Mouse (Mus musculus): ENCODE measurements around the gene Diaph3.
"Not testable (repeated sequence)": the region's sequence is repeated elsewhere in the genome, so short reads cannot be mapped to it uniquely, and the experiment has no call there.

The Diaph3 gene

DNA sequence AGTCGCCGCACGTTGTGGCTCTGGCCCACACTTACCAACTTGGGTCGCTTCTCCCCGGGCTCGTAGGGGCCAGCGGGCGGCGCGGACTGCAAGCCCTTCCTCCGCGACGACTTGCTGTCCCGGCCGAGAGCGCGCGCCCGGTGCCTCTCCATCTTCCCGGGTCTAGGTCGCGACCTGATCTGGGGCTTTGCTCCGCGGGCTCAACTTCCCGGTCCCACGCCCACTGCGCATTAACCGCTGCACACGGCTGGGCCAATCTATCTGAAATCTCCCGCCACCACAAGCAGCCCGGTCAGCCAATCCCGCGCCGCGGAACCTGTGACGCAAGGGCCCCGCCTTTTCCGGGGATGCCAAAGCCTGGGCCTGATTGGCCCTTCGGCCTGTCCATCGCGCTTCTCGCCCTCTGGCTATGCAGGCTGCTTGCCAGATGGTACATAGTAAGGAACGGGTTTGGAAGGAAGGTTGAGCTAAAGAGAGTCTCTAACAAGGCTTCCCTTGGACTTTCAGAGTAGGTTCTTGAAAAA is at the start of gene Diaph3:
Gene Diaph3 (minus strand): TSS at position 273 of the 524 bp plus-strand sequence.
- peak; percentile 92 for DNase-seq (ENCODE audit: low spot score)

DNA sequence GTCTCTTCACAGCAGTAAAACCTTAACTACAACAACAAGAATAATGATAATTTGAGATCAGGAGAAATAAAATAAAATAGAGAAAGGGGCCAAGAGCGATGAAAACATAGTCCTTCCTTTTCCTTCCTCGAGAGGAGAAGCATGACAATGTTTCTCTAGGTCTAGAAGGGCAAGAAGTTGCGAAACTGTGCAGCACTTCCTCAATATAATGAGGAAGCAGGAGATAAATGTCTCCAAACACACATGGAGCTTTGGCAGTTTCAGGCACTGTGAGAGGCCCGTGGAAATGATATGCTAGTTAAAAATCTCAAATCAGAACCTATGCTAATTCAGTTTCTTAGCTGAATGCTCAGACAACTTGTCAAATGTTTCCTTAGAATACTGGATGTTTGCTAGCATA is 49.6 kb upstream of the Diaph3 start:
- no peak for DNase-seq (ENCODE audit: low spot score)

DNA sequence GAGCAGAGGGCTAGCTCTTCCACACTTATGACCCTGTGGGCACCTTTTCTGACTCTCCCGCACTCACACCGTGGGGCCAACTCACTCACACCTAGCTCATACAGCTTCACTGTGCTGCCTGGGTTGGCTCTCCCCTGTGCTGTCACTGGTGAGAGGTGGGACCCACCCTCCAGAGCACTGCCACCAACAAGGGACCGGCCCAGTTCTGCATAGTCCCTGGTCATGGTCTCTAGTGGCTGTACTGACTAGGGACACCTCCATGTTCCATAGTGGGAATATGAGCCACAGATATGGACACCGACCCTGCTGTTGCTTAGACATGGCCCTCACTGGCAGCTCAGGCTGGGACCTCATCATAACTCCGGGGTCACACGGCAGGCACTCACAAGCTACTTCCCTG is 30.5 kb upstream of the Diaph3 start:
- no peak for DNase-seq (ENCODE audit: low spot score)

DNA sequence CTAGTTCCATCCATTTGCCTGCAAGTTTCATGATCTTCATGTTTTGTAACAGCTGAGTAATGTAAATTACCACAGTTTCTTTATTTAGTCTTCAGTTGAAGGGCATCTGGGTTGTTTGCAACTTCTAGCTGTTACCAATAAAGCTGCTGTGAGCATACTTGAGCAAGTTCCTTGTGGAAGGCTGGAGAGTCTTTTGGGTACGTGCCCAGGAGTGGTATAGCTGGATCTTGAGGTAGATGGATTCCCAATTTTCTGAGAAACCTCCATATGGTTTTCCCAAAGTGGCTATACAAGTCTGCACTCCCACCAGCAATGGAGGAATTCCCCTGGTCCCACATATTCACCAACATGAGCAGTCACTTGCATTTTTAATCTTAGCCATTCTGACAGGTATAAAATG is 28.1 kb upstream of the Diaph3 start:
- DNase-seq (ENCODE audit: low spot score): no peak

DNA sequence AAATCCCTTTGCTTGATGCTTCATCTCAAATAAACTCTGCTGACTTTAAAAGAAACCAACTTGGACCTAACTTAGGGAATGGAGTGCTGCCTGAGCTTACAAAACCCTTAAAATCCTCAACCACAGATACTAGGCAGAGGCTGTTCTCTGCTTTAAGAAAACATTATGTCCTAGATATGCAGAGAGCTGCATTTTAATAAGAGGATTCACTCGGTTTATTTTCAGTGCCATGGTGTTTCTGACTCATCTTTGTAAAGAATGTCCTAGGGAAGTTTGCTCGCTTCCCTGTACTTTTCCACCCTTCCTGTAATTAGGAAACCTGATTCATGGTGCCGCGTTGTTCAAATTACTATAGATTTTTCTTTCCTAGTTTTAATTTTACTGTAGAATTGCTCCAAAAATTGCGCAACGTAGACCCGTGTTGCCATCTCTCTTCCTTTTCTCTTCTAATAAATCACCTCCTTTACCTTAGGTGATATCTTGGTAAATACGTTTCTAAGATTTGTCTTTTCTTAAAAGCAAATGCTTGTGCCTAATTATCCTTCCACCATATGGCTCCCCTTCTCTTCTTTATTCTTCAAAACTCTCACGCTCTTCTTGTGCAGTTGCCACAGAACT is 14.7 kb upstream of the Diaph3 start:
- DNase-seq (ENCODE audit: low spot score): no peak

DNA sequence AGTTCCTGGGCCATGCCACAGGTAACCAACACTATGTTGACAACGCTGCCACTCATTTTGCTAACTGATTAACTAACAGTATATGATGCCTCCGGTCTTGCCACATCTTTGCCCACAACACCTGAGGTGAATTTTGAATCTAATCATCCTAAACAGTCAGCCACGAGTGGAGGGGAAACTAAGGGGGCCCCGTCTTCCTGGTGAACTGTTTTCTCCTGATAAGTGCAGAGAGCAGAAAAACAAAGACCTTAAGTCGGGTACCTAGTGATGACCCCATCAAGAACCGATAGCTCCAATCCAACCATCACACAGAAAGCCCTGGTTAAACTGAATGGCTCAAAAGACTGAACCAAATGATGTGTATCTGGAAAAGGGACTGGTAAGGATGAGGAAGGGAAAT is 8.6 kb upstream of the Diaph3 start:
- DNase-seq (ENCODE audit: low spot score): no peak

DNA sequence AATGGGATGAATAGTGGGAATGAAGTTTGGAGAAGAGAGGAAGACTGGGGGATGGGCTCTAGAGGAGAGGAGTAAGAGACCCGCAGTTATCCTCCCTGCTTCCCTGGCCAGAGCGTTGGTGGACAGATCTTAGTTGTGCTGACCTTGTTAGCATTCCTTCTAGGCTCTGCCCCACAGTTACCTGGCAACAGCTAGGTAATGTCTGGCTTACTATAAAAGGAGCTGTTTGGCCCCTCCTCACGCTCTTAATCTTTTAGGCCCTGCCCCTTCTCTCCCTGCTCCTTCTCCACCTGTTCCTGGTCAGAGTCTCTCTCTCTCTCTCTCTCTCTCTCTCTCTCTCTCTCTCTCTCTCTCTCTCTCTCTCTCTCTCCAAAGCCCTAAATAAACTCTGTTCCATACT is 5.7 kb upstream of the Diaph3 start:
- DNase-seq (ENCODE audit: low spot score): no peak

DNA sequence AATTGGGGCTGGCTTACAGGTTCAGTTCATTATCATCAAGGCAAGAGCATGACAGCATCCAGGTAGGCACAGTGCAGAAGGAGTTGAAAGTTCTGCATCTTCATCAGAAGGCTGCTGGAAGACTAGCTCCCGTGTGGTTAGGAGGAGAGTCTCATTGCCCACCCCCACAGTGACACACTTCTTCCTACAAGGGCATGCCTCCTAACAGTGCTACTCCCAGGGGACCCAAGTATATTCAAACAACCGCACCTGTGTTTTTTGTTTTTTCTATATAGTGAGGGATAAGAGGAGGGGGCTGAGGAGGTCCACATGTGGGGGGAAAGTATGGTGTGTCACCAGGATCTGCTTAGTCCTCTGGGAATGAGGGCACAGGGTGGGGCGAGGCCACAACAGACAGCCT is 4.3 kb upstream of the Diaph3 start:
- DNase-seq (ENCODE audit: low spot score): no peak

DNA sequence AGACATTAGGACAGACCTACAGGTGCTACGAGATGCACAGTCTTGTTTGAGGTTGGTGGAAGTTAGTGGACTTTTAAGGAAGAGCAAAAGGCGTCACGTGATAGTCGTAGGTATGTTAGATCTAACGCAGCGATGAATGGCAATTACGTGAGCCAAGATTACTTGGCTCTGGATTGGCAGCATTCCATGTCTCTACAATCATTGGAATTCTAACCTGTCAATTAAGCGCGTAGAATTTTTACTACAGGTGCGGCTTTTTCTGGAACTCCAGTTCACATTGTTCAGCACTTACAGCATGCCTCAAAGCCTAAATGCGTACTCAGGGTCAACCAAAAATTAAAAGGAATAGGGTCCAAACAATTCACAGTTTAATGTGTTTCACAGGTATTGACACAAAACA is 742 bp upstream of the Diaph3 start:
- DNase-seq (ENCODE audit: low spot score): no peak

DNA sequence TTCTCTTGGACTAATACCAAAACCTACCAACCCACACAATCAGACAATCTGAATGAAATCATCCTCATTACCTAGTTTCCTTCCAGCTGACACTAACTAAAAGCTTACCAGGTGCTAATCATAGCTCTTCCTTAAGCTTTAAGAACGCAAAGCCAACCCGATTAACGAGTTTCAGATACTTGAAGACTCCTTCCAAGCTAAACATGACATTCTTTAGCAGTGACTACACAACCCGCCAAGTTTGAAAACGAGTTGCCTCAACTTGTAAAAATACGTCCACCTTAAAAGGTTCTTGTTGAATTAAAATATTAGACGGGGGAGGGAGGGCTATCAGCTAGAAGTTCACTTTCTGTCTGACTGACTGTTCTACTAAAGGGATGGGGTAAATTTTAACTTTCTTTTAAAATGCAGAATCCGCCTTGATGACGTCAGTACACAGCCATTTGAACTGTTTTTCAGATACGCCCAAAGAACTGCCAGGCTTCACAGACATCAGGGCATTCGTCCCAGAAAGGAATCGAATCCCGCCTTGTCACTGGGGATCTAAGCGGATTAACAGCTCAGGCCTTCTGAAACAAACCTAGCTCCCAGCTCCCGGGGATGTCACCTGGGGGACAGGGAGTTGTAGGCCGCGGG is 590 bp downstream of the Diaph3 start:
- DNase-seq (ENCODE audit: low spot score): peak; percentile 50

DNA sequence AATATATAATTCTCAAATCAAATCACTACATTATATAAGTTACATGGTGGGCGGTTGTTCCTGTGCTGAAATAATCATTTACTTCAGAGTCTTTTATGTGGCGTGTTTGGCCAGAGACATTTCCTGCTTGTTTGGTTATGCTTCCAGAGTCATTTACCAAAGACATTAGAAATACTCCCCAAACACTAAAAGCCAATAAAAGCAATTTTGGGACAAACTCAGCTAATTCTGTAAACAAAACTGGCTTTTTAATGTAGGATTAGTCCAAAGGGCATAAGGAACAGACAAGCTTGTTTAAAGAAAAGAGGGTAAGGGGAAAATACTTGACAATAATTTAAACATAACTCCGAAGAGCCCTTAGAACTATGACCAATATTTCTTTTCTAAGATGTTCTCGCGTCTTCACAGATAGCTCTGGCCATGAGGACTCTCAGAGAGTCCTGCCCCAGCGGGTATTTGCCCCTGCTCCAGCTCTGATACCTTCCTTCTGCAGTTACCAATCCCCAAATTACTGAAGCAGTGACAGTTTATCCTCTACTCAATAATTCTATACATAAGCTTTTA is 14.9 kb downstream of the Diaph3 start:
- DNase-seq (ENCODE audit: low spot score): no peak

DNA sequence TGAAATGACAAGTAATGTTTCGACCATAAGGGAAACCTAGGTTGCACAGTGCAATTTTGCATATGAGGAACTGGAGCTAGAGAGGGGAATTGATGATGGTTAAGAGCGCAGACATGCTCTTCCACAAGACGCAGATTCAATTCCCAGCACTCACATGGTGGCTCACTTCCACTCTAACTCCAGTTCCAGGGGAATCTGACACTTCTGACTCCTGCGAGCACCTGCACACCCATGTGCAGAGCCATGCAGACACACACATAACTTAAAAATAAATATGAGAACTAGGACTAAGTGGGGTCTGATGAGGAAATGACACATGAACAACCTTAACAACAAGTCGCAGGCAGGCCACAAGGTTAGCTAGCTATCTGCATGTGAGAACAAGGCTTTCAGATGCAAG is 15.5 kb downstream of the Diaph3 start:
- DNase-seq (ENCODE audit: low spot score): no peak

DNA sequence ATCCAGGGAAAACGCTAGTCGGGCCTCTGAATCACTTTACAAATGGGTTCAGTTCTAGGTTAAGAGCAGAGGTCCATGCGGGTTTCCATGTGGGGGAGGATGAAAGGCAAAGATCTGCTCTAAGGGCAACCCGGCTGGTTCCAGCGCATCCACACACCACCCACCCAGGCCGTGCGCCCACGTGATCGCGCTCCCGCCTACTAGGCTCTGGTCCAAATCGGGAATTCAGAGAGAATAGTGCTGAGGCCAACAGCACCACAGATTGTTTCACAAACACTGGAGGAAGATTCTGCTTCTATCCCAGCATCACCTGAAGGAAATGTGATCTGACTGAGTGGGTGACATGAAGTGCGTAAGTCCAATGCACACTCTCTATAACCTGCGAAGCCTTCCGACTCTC is 17.9 kb downstream of the Diaph3 start:
- DNase-seq (ENCODE audit: low spot score): no peak

DNA sequence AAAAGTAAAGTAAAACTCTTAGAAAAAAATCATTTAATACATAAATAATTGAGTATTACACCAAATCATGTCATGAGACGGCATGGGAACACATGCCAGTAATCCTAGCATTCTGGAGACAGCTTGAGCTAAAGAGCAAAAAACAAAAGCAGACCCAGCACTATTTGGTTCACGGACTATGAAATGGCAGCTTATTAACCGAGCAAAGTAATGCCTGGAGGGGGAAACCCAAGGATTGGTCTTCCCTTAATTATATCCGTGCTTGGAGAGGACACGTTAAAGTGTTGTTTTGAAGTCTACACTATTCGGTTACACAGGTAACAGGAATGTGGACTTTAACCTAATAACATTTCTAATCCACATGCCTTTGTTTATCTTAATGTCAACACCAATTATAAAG is 19.2 kb downstream of the Diaph3 start:
- DNase-seq (ENCODE audit: low spot score): no peak

DNA sequence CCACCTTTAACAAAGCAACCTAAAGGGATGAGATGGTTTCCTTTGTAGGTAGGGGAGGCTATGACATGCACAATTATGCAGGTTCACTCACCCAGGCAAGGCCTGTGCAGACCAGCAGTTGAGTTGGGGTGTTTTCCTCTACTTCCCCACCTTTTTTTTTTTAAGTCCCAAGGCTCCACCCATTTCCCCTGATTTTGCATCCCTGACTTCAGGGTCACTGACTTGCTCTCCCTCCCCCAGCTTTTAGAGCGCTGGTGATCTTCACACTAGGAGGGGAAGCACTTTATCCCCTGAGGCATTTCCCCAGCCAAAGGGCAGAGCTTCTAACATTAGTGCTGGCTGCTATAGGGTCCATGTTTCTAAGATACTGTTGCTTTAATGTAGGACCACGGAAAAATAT is 30.4 kb downstream of the Diaph3 start:
- DNase-seq (ENCODE audit: low spot score): no peak

DNA sequence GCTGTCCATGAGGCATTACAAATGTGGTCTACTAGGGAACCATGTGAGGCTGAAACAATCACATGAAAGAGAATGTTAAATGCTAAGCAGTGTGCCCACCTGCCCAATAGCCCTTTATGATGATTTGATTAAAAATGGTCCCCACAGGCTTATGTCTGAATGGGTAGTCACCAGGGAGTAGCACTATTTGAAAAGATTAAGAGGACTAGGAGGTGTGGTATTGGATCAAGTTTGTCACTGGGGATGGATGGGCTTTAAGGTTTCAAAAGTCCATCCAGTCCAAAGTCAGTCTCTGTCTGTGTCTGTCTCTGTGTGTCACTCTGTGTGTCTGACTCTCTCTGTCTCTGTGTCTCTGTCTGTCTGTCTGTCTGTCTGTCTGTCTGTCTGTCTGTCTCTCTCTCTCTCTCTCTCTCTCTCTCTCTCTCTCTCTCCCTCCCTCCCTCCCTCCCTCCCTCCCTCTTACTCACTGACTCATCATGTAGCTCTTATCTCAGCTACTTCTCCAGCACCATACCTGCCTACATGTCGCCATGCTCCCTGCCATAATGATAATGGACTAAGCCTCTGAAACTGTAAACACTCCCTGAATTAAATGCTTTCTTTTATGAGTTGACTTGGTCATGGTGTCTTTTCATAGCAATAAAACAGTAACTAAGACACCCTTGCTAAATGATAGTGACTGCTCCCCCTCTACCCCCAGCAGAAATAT is 41.5 kb downstream of the Diaph3 start:
- DNase-seq (ENCODE audit: low spot score): no peak

DNA sequence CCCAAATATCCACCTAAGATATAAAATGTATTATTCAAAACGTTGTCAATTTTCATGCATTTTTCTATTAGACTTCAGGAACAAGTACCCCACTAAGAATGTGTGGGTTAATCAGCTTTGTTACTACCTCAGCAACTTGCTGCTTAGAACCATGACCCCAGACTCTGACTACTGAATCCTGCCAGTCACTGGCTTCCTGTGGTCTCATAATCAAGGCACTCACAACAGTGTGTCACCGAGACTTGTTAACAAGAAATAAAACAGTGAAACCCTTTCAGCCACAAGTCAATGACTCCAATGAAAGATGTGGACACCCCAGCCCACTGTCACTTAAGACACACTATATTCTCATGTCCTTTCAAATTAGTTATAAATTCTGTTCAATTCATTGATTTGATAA is 42.9 kb downstream of the Diaph3 start:
- no peak for DNase-seq (ENCODE audit: low spot score)

DNA sequence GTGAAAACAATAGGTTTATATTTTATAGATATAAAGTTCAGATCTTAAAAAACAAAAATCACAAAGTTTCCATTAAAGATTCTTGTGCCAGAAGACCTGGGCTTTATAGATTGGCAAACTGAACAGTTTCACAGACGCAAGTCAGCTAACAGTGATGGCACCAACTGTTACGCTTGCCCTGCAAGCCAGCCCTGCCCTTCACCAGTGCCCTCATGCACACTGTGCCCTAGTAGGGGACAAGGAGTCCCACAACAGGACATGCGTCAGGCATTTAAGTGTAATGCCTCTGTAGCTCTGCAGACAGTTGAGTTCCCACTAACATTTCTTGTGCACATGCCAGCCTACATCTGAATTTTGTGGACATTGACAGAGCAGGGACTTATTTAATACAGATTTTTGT is 49.5 kb downstream of the Diaph3 start:
- DNase-seq (ENCODE audit: low spot score): no peak

DNA sequence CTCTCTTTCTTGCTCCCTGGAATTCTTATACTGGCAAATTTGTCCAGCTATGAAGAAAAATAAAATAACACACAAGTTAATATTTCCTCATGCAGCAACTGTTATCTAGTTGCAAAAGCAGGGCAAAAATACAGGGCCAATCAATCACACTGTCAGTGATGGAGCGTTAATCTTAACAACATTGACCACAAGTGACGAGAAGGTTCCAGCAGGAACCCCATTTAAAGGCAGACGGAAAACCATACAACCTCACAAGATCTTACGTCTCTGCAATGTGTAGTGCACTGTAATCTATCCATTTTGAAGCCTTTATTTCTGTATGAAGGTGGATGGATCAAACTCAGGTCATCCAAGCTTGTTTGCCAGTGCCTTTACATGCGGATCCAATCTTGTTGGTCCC is 49.9 kb downstream of the Diaph3 start:
- no peak for DNase-seq (ENCODE audit: low spot score)

DNA sequence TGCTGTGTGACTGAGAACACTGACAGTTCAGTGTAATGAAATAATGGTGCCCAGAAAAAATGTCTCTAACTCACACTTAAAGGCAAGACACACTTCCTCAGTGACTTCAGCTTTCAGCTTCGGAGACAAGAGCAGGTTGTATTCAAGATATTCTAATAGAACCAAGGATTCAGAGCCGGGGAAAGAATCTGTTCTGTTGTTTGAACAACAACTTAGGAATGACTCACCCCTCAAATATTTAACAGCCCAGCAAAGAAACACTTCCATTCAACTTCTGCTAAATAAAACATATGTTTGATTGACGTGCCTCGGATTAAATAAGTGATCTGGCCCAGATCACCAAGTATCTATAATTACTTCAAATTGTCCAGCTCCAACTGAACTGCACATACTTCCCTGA is 52.1 kb downstream of the Diaph3 start:
- DNase-seq (ENCODE audit: low spot score): no peak

DNA sequence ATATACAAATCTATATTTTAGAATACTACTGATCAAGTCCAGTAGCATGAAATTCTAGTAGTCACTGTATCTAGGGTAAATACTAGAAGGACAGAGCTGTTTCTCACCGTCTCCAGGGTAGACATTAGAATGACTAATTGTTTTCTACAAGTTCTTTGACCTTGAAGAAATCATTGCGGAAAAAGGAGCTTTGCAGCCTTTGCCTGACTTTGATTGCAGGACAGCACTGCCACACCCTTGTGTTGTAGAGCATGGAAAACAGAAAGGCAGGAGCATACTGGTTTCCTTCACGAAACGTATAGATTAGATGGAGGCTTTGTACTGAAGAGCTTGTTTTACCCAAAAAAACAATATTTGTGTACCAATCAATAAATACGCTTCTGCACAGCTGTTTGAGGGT is 52.6 kb downstream of the Diaph3 start:
- DNase-seq (ENCODE audit: low spot score): no peak

DNA sequence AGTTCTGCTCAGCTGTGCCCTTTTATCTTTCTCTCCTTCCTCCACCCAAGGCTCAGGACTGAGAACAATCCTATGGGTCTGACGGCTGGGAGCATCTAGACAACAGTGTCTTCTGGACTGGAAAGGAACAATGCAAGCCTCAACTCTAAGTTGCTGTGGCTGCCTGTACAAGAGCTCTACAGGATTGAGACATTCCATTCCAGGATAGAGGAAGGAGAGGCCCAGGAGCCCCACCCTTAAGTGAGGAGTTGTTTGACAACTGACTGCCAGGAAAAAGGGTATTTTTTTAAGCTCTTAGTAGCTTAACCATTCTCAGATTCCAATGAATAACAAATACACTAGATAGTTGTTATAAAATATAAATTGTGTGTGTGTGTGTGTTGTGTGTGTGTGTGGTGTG is 53.0 kb downstream of the Diaph3 start:
- no peak for DNase-seq (ENCODE audit: low spot score)

DNA sequence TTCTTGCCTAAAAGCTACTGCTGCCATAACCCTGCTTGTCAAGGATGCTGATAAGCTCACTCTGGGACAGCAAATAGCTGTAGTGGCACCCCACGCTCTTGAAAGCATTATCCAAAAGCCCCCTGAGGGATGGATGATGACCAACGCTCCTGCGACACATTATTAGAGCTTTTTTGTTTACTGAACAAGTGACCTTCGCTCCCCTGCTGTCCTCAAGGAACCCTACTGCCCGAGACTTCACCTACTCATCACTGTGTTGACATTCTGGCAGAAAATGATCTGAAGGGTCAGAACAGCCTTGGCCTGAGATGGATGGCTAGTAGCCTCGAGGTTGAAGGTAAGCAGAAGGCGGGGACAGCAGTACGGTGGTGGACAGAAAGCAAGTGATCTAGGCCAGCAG is 56.1 kb downstream of the Diaph3 start:
- DNase-seq (ENCODE audit: low spot score): not testable (repeated sequence)

Data from T-cell, adult 2 months (primary cell).